Mouse (Mus musculus): Measurements from ENCODE around the gene Rasgrf1. TPM values are rescaled to one million over a fixed set of nuclear protein-coding genes. Genes with fewer than 3 reads are reported as not detected.
"Not testable (repeated sequence)": the region's sequence is repeated elsewhere in the genome, so short reads cannot be mapped to it uniquely, and the experiment has no call there.

The Rasgrf1 gene
- polyA plus RNA-seq, 1 experiment: 124 TPM

DNA sequence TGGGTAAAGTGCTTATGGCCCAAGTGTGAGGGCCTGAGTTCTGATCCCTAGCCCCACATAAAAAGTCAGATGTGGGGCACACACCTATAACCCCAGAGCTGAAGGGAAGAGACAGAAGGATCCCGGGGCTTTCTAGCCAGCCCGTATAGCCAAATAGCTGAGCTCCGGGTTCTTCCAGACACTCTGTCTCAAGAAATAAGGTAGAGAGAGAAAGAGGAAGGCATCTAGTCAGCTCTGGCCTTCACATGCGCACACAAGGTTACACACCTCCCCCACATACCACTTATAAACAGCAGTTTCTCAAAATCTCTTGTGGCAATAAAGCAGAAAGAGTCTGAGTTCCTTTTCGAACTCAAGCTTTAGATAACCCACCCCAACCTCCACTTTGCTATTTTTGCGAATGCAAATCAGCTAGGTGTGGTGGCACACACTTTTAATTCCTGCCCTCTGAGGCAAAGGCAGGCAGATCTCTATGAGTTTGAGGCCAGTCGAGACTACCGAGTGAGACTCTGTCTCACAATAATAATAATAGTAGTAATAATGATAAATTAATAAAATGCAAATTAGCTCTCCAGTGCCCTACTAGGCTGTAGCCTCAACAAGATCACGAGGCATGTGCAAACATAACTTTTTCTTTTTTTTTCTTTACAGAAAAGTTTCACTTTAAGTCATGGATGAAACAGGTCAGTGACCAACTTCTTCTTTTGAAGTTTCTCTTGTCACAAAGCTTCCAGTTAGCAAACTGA is 150.3 kb downstream of the Rasgrf1 start:
- Histone ChIP-seq H3K4me3 (ENCODE audit: insufficient read depth, low read length) (no peak overlapping the region), H3K27ac (ENCODE audit: insufficient read depth, low read length) (no peak overlapping the region), H3K4me1 (ENCODE audit: control insufficient read depth, insufficient read depth, low read length) (no peaks in the 10 kb centered on the region)
- TF ChIP-seq POLR2A (IDR thresholded peaks at IDR 0.05; ENCODE audit: extremely low read depth, insufficient read depth, low read length): no peak
- no peak for TF ChIP-seq CTCF (IDR thresholded peaks at IDR 0.05; ENCODE audit: extremely low read depth, insufficient read depth, low read length)

- Histone ChIP-seq H3K4me1 (ENCODE audit: control insufficient read depth, insufficient read depth, low read length) (no peaks in the 10 kb centered on the region), H3K4me3 (ENCODE audit: insufficient read depth, low read length) (no peak overlapping the region), H3K27ac (ENCODE audit: insufficient read depth, low read length) (no peak overlapping the region)
- TF ChIP-seq CTCF (IDR thresholded peaks at IDR 0.05; ENCODE audit: extremely low read depth, insufficient read depth, low read length): no peak
- no peak for TF ChIP-seq POLR2A (IDR thresholded peaks at IDR 0.05; ENCODE audit: extremely low read depth, insufficient read depth, low read length)
Measured at GRCm38 (mm10) chr9:90060574-90060875, 150.8 kb downstream of the Rasgrf1 start.

GRCm38 (mm10) chr9:90060932-90061331 is 151.2 kb downstream of the Rasgrf1 start:
- not testable (repeated sequence) for H3K4me1 ChIP-seq (ENCODE audit: control insufficient read depth, insufficient read depth, low read length); H3K4me3 ChIP-seq (ENCODE audit: insufficient read depth, low read length); H3K27ac ChIP-seq (ENCODE audit: insufficient read depth, low read length)

DNA sequence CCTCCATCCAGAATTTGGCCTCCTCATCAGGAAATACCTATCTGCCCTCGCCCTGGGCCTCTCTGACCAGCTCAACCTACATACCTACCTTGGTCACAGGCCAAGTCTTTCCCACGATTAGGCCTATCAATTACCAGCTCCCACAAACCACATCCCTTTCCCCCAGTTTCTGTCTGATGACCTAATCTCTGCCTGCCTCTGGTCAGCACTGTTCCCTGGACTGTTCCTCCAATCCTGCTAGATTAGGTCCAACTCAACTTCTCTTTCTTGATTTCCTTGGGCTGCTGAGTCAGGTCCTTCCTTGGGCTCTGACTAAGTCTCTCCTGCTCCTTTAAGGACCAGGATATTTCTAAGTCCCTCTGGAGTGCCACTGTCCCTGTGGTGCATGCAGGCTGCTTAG is 157.6 kb downstream of the Rasgrf1 start:
- Histone ChIP-seq H3K27ac (ENCODE audit: insufficient read depth, low read length) (no peak overlapping the region), H3K4me3 (ENCODE audit: insufficient read depth, low read length) (no peak overlapping the region), H3K4me1 (ENCODE audit: control insufficient read depth, insufficient read depth, low read length) (no peaks in the 10 kb centered on the region)
- no peak for TF ChIP-seq POLR2A (IDR thresholded peaks at IDR 0.05; ENCODE audit: extremely low read depth, insufficient read depth, low read length)
- no peak for TF ChIP-seq CTCF (IDR thresholded peaks at IDR 0.05; ENCODE audit: extremely low read depth, insufficient read depth, low read length)

- TF ChIP-seq POLR2A (IDR thresholded peaks at IDR 0.05; ENCODE audit: extremely low read depth, insufficient read depth, low read length): no peak
- no peak for TF ChIP-seq CTCF (IDR thresholded peaks at IDR 0.05; ENCODE audit: extremely low read depth, insufficient read depth, low read length)
Measured at GRCm38 (mm10) chr9:90068786-90069185, 159.1 kb downstream of the Rasgrf1 start.

GRCm38 (mm10) chr9:90069485-90069884 is 159.8 kb downstream of the Rasgrf1 start:
- Histone ChIP-seq H3K4me3 (ENCODE audit: insufficient read depth, low read length) (no peak overlapping the region), H3K27ac (ENCODE audit: insufficient read depth, low read length) (no peak overlapping the region), H3K4me1 (ENCODE audit: control insufficient read depth, insufficient read depth, low read length) (no peaks in the 10 kb centered on the region)
- TF ChIP-seq CTCF (IDR thresholded peaks at IDR 0.05; ENCODE audit: extremely low read depth, insufficient read depth, low read length) (no peak), POLR2A (IDR thresholded peaks at IDR 0.05; ENCODE audit: extremely low read depth, insufficient read depth, low read length) (no peak)

More at GRCm38 (mm10) chr9:90068786-90069185, 159.1 kb downstream of the Rasgrf1 start:
- Histone ChIP-seq H3K4me1 (ENCODE audit: control insufficient read depth, insufficient read depth, low read length) (no peaks in the 10 kb centered on the region), H3K4me3 (ENCODE audit: insufficient read depth, low read length) (no peak overlapping the region), H3K27ac (ENCODE audit: insufficient read depth, low read length) (no peak overlapping the region)

DNA sequence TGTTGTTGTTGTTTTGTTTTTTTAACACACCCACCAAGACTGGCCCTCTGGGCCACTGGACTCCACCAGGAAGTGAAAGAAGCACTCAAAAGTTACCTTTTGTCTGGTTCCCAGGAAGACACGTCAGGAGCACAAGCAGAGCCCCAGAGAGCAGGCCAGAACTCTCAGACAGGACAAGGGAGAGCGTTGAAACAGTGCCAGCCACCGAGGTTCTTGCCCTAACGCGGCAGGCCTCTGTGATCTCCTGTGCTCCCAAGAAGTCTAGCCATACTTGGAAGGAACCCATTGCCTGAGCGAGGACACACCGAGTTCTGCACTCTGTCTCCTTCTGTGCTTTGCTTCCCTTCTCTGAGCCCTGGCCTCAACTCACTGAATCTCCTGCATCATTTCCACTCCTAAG is 160.5 kb downstream of the Rasgrf1 start:
- TF ChIP-seq CTCF (IDR thresholded peaks at IDR 0.05; ENCODE audit: extremely low read depth, insufficient read depth, low read length) (no peak), POLR2A (IDR thresholded peaks at IDR 0.05; ENCODE audit: extremely low read depth, insufficient read depth, low read length) (no peak)
- H3K4me3 ChIP-seq (ENCODE audit: insufficient read depth, low read length): no peak overlapping the region
- no peak overlapping the region for H3K27ac ChIP-seq (ENCODE audit: insufficient read depth, low read length)
- no peaks in the 10 kb centered on the region for H3K4me1 ChIP-seq (ENCODE audit: control insufficient read depth, insufficient read depth, low read length)

DNA sequence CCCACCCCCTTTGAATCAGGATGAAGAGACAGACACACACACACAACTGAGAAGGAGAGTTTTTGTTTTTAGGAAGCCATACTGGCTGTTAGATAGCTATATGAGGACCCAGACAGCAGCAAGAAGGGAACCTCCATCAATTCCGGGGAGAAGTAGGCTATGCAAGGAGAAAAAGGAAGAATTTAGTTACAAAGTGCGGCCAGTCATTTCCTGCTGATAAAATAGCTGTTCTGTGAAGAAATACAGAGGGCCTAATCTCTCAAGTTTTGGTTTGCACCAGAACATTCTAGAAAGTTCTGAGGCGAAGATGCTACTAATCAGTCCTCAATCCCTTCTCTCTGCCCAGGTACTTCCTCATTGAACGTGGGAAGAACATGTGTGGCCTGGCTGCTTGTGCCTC is 165.6 kb downstream of the Rasgrf1 start:
- no peaks in the 10 kb centered on the region for H3K4me1 ChIP-seq (ENCODE audit: control insufficient read depth, insufficient read depth, low read length)
- no peak overlapping the region for H3K27ac ChIP-seq (ENCODE audit: insufficient read depth, low read length)
- TF ChIP-seq POLR2A (IDR thresholded peaks at IDR 0.05; ENCODE audit: extremely low read depth, insufficient read depth, low read length) (no peak), CTCF (IDR thresholded peaks at IDR 0.05; ENCODE audit: extremely low read depth, insufficient read depth, low read length) (no peak)
- H3K4me3 ChIP-seq (ENCODE audit: insufficient read depth, low read length): no peak overlapping the region

- no peak for TF ChIP-seq CTCF (IDR thresholded peaks at IDR 0.05; ENCODE audit: extremely low read depth, insufficient read depth, low read length)
- no peak for TF ChIP-seq POLR2A (IDR thresholded peaks at IDR 0.05; ENCODE audit: extremely low read depth, insufficient read depth, low read length)
- no peak overlapping the region for H3K27ac ChIP-seq (ENCODE audit: insufficient read depth, low read length)
- H3K4me1 ChIP-seq (ENCODE audit: control insufficient read depth, insufficient read depth, low read length): no peaks in the 10 kb centered on the region
Measured at GRCm38 (mm10) chr9:90076131-90076530, 166.4 kb downstream of the Rasgrf1 start.

More at GRCm38 (mm10) chr9:90076131-90076530, 166.4 kb downstream of the Rasgrf1 start:
- no peak overlapping the region for H3K4me3 ChIP-seq (ENCODE audit: insufficient read depth, low read length)

Other genes with a start within 250 kb of the Rasgrf1 start
- gene Tmed3, start 204.8 kb upstream of the Rasgrf1 start, polyA plus RNA-seq (2012; rRNA removed): 47.0 and 50.8 TPM in 2 replicates
- 7.5 and 7.6 TPM in 2 replicates for gene Ankrd34c, start 171.4 kb upstream of the Rasgrf1 start, polyA plus RNA-seq (2012; rRNA removed)
- gene Ctsh, start 144.2 kb downstream of the Rasgrf1 start, polyA plus RNA-seq (2012; rRNA removed): 17.3 and 17.5 TPM in 2 replicates
- gene Morf4l1, start 204.9 kb downstream of the Rasgrf1 start, polyA plus RNA-seq (2012; rRNA removed): 410 and 423 TPM in 2 replicates

Data from cortical plate, adult 2 months (tissue).